Mouse (Mus musculus) thymus, adult 2 months (tissue): ENCODE results near the gene Gli2.

Experiments used
- CTCF ChIP-seq: fragments of 200-500 bp; IDR thresholded peaks from 2 replicates; pipeline ENCODE4 v1.5.1; 2012; ENCODE audit warnings: mild to moderate bottlenecking, control low read depth, low read length, moderate library complexity, borderline replicate concordance; ENCODE audit not compliant: control insufficient read depth, poor library complexity, insufficient read depth; ENCODE audit errors: extremely low read depth
- POLR2A ChIP-seq: fragments of 200-500 bp; IDR thresholded peaks from 2 replicates; pipeline ENCODE4 v1.6.1; 2012; ENCODE audit warnings: mild to moderate bottlenecking, low read length, control low read depth, moderate library complexity; ENCODE audit not compliant: control insufficient read depth, poor library complexity, insufficient read depth; ENCODE audit errors: extremely low read depth

GRCm38 (mm10) chr1:119047462-119048371, 5.7 kb downstream of the Gli2 start:
- no peak for TF ChIP-seq CTCF
- TF ChIP-seq POLR2A: no peak
